Mouse (Mus musculus): ENCODE data around the gene Abca1. TPM values are rescaled to one million over a fixed set of nuclear protein-coding genes. Genes with fewer than 3 reads are reported as not detected.

The Abca1 gene
- polyA plus RNA-seq, 1 experiment = 22.3 TPM

GRCm38 (mm10) chr4:53100492-53100891 is 59.2 kb downstream of the Abca1 start:
- peak overlapping the region; percentile 96 for H3K27ac ChIP-seq (replicated peaks; ENCODE audit: low read depth, low read length)
- no peak overlapping the region for H3K4me3 ChIP-seq (ENCODE audit: insufficient read depth, low read depth, low read length)
- H3K4me1 ChIP-seq (ENCODE audit: control insufficient read depth, insufficient read depth, insufficient read length, low read length) = peaks cover 9% of the 10 kb centered on the region

GRCm38 (mm10) chr4:53094850-53095249 is 64.8 kb downstream of the Abca1 start:
- Histone ChIP-seq H3K27ac (replicated peaks; ENCODE audit: low read depth, low read length) (peak overlapping the region; percentile 81), H3K4me1 (ENCODE audit: control insufficient read depth, insufficient read depth, insufficient read length, low read length) (peaks cover 14% of the 10 kb centered on the region), H3K4me3 (ENCODE audit: insufficient read depth, low read depth, low read length) (no peak overlapping the region)

GRCm38 (mm10) chr4:53094331-53094730 is 65.4 kb downstream of the Abca1 start:
- Histone ChIP-seq H3K4me1 (ENCODE audit: control insufficient read depth, insufficient read depth, insufficient read length, low read length) (peaks cover 16% of the 10 kb centered on the region), H3K4me3 (ENCODE audit: insufficient read depth, low read depth, low read length) (no peak overlapping the region), H3K27ac (replicated peaks; ENCODE audit: low read depth, low read length) (peak overlapping the region; percentile 58)

GRCm38 (mm10) chr4:53093615-53094014 is 66.1 kb downstream of the Abca1 start:
- Histone ChIP-seq H3K4me1 (ENCODE audit: control insufficient read depth, insufficient read depth, insufficient read length, low read length) (peaks cover 16% of the 10 kb centered on the region), H3K27ac (replicated peaks; ENCODE audit: low read depth, low read length) (peak overlapping the region; percentile 58), H3K4me3 (ENCODE audit: insufficient read depth, low read depth, low read length) (no peak overlapping the region)

- Histone ChIP-seq H3K4me1 (ENCODE audit: control insufficient read depth, insufficient read depth, insufficient read length, low read length) (peaks cover 22% of the 10 kb centered on the region; the same call in 1 of the 2 replicates), H3K27ac (replicated peaks; ENCODE audit: low read depth, low read length) (no peak overlapping the region), H3K4me3 (ENCODE audit: insufficient read depth, low read depth, low read length) (no peak overlapping the region)
These were observed 70.1 kb downstream of the Abca1 start for GRCm38 (mm10) chr4:53089641-53090040.

- Histone ChIP-seq H3K4me3 (ENCODE audit: insufficient read depth, low read depth, low read length) (no peak overlapping the region), H3K27ac (replicated peaks; ENCODE audit: low read depth, low read length) (no peak overlapping the region), H3K4me1 (ENCODE audit: control insufficient read depth, insufficient read depth, insufficient read length, low read length) (peaks cover 20% of the 10 kb centered on the region; the same call in 1 of the 2 replicates)
These were observed 70.7 kb downstream of the Abca1 start for GRCm38 (mm10) chr4:53088999-53089398.

- H3K27ac ChIP-seq (replicated peaks; ENCODE audit: low read depth, low read length) = no peak overlapping the region
- H3K4me1 ChIP-seq (ENCODE audit: control insufficient read depth, insufficient read depth, insufficient read length, low read length) = peaks cover 13% of the 10 kb centered on the region; the same call in 1 of the 2 replicates
- no peak overlapping the region for H3K4me3 ChIP-seq (ENCODE audit: insufficient read depth, low read depth, low read length)
These were observed 73.1 kb downstream of the Abca1 start for GRCm38 (mm10) chr4:53086636-53087035.

- H3K27ac ChIP-seq (replicated peaks; ENCODE audit: low read depth, low read length) = peak overlapping the region; percentile 29
- H3K4me1 ChIP-seq (ENCODE audit: control insufficient read depth, insufficient read depth, insufficient read length, low read length) = peaks cover 13% of the 10 kb centered on the region; the same call in 1 of the 2 replicates
- no peak overlapping the region for H3K4me3 ChIP-seq (ENCODE audit: insufficient read depth, low read depth, low read length)
These were observed 74.1 kb downstream of the Abca1 start for GRCm38 (mm10) chr4:53085634-53086033.

GRCm38 (mm10) chr4:53083071-53083470 is 76.6 kb downstream of the Abca1 start:
- Histone ChIP-seq H3K27ac (replicated peaks; ENCODE audit: low read depth, low read length) (peak overlapping the region; percentile 21; the same call in 1 of the 2 replicates), H3K4me1 (ENCODE audit: control insufficient read depth, insufficient read depth, insufficient read length, low read length) (peaks cover 17% of the 10 kb centered on the region; the same call in 1 of the 2 replicates), H3K4me3 (ENCODE audit: insufficient read depth, low read depth, low read length) (no peak overlapping the region)

- no peak overlapping the region for H3K4me3 ChIP-seq (ENCODE audit: insufficient read depth, low read depth, low read length)
- peaks cover 19% of the 10 kb centered on the region; the same call in 1 of the 2 replicates for H3K4me1 ChIP-seq (ENCODE audit: control insufficient read depth, insufficient read depth, insufficient read length, low read length)
- peak overlapping the region; percentile 23; the same call in 1 of the 2 replicates for H3K27ac ChIP-seq (replicated peaks; ENCODE audit: low read depth, low read length)
These were observed 77.2 kb downstream of the Abca1 start for GRCm38 (mm10) chr4:53082451-53082850.

- H3K27ac ChIP-seq (replicated peaks; ENCODE audit: low read depth, low read length) = peak overlapping the region; percentile 26; the same call in 1 of the 2 replicates
- H3K4me3 ChIP-seq (ENCODE audit: insufficient read depth, low read depth, low read length) = no peak overlapping the region
- peaks cover 19% of the 10 kb centered on the region; the same call in 1 of the 2 replicates for H3K4me1 ChIP-seq (ENCODE audit: control insufficient read depth, insufficient read depth, insufficient read length, low read length)
These were observed 77.8 kb downstream of the Abca1 start for GRCm38 (mm10) chr4:53081851-53082250.

GRCm38 (mm10) chr4:53080290-53080689 is 79.4 kb downstream of the Abca1 start:
- no peak overlapping the region for H3K4me3 ChIP-seq (ENCODE audit: insufficient read depth, low read depth, low read length)
- H3K4me1 ChIP-seq (ENCODE audit: control insufficient read depth, insufficient read depth, insufficient read length, low read length) = peaks cover 14% of the 10 kb centered on the region; the same call in 1 of the 2 replicates
- H3K27ac ChIP-seq (replicated peaks; ENCODE audit: low read depth, low read length) = peak overlapping the region; percentile 42

- Histone ChIP-seq H3K4me1 (ENCODE audit: control insufficient read depth, insufficient read depth, insufficient read length, low read length) (peaks cover 10% of the 10 kb centered on the region; the same call in 1 of the 2 replicates), H3K4me3 (ENCODE audit: insufficient read depth, low read depth, low read length) (no peak overlapping the region), H3K27ac (replicated peaks; ENCODE audit: low read depth, low read length) (peak overlapping the region; percentile 94)
These were observed 80.8 kb downstream of the Abca1 start for GRCm38 (mm10) chr4:53078793-53079310.

GRCm38 (mm10) chr4:53076788-53077350 is 82.8 kb downstream of the Abca1 start:
- Histone ChIP-seq H3K4me3 (ENCODE audit: insufficient read depth, low read depth, low read length) (no peak overlapping the region), H3K4me1 (ENCODE audit: control insufficient read depth, insufficient read depth, insufficient read length, low read length) (peaks cover 10% of the 10 kb centered on the region; the same call in 1 of the 2 replicates), H3K27ac (replicated peaks; ENCODE audit: low read depth, low read length) (peak overlapping the region; percentile 60)

- Histone ChIP-seq H3K4me1 (ENCODE audit: control insufficient read depth, insufficient read depth, insufficient read length, low read length) (0 out of 2 replicates have a peak, but pooled peaks cover 4% of the 10 kb centered on the region), H3K27ac (replicated peaks; ENCODE audit: low read depth, low read length) (no peak overlapping the region), H3K4me3 (ENCODE audit: insufficient read depth, low read depth, low read length) (no peak overlapping the region)
These were observed 86.7 kb downstream of the Abca1 start for GRCm38 (mm10) chr4:53073025-53073424.

All from brown adipose tissue, adult 24 weeks (tissue).